Mouse (Mus musculus): ENCODE measurements around the gene Usp12. TPM values are rescaled to one million over a fixed set of nuclear protein-coding genes. Genes with fewer than 3 reads are reported as not detected.
A peak's percentile ranks its signal among the peaks of the same experiment; 100 is the strongest.

Usp12 gene
- 10 to 100 TPM; 17.4 to 20.5 TPM for total RNA-seq (2021)

GRCm38 (mm10) chr5:146794853-146795252 is at the start of gene Usp12:
Gene Usp12 (minus strand): TSS chr5:146795006.
- peak; percentile 99 for DNase-seq
- intact Hi-C loops (cut with DNase I), result loop anchor here (2.0 to 10.0 kb wide), 4 partner anchors 38 to 240 kb away; partner anchors contain the start of gene Rpl21

GRCm38 (mm10) chr5:146844301-146844941 is 49.6 kb upstream of the Usp12 start:
- intact Hi-C loops (cut with DNase I), result loop anchor here (2.0 to 5.0 kb wide), 2 partner anchors 60 to 137 kb away; no protein-coding TSS in a partner anchor

DNA sequence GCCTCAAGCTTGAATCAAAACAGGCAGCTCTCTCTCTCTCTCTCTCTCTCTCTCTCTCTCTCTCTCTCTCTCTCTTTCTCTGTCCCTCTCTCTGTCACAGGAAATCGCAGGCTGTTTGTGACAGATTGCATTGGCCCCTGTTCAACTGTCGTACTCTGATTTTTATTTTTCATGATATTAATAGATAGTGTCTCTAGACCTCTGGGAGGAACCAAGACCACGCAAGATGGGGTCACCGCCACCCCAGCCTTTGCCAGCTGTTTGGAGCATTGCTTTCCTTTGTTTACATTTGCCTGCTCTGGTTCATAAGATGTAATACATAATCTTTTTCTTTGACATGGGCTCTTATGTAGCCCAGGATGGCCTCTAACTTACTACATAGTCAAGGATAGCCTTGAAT is 47.2 kb upstream of the Usp12 start:
- intact Hi-C loops (cut with DNase I), result loop anchor here (5.0 kb wide), 1 partner anchor 135 kb away; no protein-coding TSS in a partner anchor

More at GRCm38 (mm10) chr5:146844301-146844941, 49.6 kb upstream of the Usp12 start:
- no peak for DNase-seq

DNA sequence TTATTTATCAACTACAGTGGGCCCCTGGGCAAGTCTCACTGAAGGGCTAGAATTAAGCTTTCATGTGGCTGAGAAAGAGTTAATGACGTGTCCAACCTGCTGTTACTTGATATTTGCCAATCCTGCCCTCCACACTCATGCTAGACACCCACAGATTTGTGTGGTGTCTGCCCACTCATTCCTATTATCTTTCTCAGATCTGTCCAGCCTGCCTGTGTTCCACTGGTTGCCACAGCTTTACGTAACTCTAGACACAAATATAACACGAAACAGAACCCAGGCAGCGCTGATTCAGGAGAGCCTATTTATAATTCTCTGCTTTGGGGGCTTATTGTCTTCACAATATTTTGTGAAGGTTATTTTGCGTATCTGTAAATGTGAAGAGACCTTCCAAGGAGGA is 46.5 kb upstream of the Usp12 start:
- DNase-seq, result no peak

More for the DNA sequence above, 47.2 kb upstream of the Usp12 start:
- no peak for DNase-seq

DNA sequence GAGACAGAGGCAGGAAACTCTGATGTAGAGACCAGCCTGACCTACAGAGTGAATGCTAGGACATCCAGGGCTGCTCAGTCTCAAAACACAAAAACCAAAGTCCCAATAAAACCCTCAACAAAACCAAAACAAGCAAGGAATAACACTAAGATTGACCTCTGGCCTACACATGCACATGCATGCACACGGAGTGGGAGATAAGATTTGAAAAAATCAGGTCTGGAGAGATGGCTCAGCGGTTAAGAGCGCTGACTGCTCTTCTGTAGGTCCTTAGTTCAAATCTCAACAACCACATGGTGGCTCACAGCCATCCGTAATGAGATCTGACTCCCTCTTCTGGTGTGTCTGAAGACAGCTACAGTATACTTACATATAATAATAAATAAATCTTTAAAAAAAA is 45.6 kb upstream of the Usp12 start:
- DNase-seq, result no peak
- intact Hi-C loops (cut with DNase I), result loop anchor here (5.0 kb wide), 1 partner anchor 133 kb away; no protein-coding TSS in a partner anchor

More for the DNA sequence above, 46.5 kb upstream of the Usp12 start:
- intact Hi-C loops (cut with DNase I), result loop anchor here (5.0 kb wide), 1 partner anchor 134 kb away; no protein-coding TSS in a partner anchor

GRCm38 (mm10) chr5:146839760-146840159 is 45.0 kb upstream of the Usp12 start:
- intact Hi-C loops (cut with DNase I), result loop anchor here (5.0 to 10.0 kb wide), 2 partner anchors 132 to 235 kb away; partner anchors contain the start of genes Lnx2 and Polr1d
- no peak for DNase-seq

DNA sequence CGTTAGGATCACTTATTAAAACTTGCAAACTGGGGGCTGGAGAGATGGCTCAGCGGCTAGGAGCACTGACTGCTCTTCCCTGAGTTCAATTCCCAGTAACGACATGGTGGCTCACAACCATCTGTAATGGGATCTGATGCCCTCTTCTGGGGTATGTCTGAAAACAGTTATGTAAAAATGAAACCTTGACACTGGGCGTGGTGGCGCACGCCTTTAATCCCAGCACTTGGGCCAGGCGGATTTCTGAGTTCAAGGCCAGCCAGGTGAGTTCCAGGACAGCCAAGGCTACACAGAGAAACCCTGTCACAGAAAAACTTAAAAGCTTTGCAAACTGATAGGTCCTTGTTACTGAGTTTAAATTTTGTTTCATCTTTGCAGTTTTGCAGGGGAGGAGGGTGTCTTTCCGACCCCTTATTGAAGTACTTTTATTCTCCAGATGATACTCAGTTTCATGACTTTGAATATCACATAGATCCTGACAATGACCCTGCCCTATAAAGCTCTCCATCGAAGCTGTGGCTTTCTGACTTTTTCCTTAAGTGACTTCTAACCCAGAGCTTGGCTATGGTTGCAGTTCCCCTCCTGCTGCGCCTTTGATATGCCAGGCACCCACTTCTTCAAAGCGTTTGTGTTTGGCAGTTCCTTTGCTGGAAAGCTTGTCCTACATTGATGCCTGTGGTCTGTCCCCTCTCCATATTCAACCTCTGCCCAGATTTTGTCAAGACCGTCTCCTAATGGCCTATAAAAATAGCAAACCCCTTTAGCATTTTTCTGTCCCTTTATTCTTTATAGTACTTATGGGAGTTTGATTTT is 44.2 kb upstream of the Usp12 start:
- DNase-seq, result no peak
- intact Hi-C loops (cut with DNase I), result loop anchor here (10.0 kb wide), 1 partner anchor 236 kb away; the partner anchor contains the start of genes Lnx2 and Polr1d

GRCm38 (mm10) chr5:146837967-146838720 is 43.3 kb upstream of the Usp12 start:
- DNase-seq, result no peak
- intact Hi-C loops (cut with DNase I), result loop anchor here (10.0 kb wide), 1 partner anchor 237 kb away; the partner anchor contains the start of genes Lnx2 and Polr1d

DNA sequence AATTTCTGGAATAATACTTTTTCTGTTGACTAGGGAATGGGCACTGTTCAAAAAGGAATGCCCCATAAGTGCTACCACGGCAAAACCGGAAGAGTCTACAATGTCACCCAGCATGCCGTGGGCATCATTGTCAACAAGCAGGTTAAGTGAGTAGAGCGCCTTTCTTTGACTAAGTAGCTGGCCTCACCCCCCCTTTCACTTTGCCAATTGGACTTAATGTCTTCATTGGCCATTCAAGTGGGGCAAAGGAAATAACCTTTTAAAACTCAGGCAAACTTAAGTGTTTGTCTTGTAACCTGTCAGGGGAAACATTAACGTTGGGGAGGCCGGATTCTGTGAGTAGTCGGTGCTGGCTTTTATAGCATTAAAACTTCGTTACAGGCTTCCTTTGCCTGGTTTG is 40.2 kb upstream of the Usp12 start:
- intact Hi-C loops (cut with DNase I), result loop anchor here (5.0 to 10.0 kb wide), 2 partner anchors 83 to 240 kb away; partner anchors contain the start of genes Lnx2 and Polr1d
- no peak for DNase-seq

DNA sequence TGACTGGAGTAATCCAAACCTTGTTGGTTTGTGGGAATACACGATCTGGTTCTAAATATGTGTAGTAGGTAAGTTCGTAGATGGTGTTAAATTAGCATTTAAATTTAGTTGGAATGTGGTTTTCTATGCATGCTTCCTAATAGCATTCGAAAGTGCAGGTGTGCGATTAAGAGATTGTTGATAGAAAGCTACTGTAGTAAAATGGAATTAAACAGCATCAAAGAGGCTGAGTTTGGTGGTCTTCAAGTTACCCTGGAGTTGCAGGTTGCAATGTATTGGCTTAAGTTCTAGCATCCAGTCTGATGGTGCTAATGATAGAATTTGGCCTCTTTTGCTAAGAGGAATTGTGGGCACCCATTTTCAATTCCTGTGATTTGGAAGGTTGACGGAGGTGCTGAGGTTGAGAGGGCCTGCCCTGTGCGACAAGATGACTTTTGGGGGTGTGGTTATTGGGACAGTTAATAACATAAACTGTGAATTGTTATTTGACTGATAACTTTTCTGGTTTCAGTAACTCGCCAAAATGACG is 38.9 kb upstream of the Usp12 start:
- intact Hi-C loops (cut with DNase I), result loop anchor here (2.0 to 10.0 kb wide), 3 partner anchors 39 to 241 kb away; partner anchors contain the start of genes Lnx2, Polr1d and Usp12
- no peak for DNase-seq

DNA sequence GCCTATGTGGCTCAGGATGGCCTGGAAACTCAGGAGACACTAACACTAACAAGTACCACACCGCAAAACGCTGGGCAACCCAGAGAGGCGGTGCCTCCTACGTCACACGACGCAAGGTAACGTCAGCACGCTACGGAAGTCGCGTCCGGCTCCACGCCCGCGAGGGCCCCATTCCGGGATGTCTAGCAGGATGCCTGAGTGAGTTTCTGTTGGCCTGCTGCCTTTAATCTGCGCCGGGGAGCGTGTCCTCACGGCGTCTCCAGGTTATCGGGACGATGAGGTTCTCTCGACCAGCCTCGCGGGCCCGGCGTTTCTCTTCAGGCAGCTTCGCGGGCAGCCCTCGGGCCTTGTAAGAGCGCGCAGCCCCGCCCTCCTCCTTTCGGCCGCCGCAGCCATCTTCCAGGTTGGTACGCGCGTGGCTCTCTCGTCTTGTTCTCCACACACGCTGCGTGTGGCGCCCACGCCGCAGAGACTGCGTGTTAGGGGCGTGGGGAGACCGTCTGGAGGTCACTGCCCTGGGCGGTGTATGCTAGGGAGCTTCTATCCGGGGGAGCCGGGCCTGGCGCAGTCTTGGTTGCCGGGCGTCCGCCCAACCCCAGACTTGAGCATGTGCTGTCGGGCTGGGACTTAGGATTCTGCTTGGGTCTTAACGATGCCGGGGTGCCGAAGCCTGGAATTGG is 38.1 kb upstream of the Usp12 start, which contains the start of gene Rpl21:
TSS of gene Rpl21 (plus strand) at position 122 of the 680 bp plus-strand sequence.
- peak; percentile 96 to 97 for DNase-seq
- intact Hi-C loops (cut with DNase I), result loop anchor here (2.0 to 10.0 kb wide), 3 partner anchors 38 to 242 kb away; partner anchors contain the start of genes Lnx2, Polr1d and Usp12

GRCm38 (mm10) chr5:146832435-146832768 is 37.6 kb upstream of the Usp12 start:
- intact Hi-C loops (cut with DNase I), result loop anchor here (2.0 to 10.0 kb wide), 3 partner anchors 38 to 242 kb away; partner anchors contain the start of genes Lnx2, Polr1d and Usp12
- DNase-seq, result no peak

GRCm38 (mm10) chr5:146829528-146829927 is 34.7 kb upstream of the Usp12 start:
- intact Hi-C loops (cut with DNase I), result no loop called here
- DNase-seq, result no peak

DNA sequence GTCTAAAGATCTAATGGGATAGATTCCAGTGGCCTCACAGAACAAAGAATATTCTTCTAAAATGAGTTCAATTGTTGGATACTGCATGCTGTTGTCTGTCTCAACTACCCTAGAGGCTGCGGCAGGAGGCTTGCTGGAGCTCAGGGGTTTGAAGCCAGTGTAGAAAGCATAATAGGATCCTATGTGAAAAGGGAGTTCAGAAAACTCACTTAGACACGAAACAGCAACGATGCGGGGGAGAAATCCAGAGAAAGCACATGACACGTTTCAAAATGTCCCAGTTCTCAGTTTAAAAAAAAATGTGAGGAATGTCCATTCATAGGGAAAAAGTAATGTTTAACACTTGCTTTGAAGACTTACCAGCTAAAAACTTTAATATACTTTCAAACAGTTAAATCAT is 28.2 kb upstream of the Usp12 start:
- intact Hi-C loops (cut with DNase I), result no loop called here
- no peak for DNase-seq

- DNase-seq, result no peak
- intact Hi-C loops (cut with DNase I), result no loop called here
These were observed 24.3 kb upstream of the Usp12 start for GRCm38 (mm10) chr5:146818906-146819623.

DNA sequence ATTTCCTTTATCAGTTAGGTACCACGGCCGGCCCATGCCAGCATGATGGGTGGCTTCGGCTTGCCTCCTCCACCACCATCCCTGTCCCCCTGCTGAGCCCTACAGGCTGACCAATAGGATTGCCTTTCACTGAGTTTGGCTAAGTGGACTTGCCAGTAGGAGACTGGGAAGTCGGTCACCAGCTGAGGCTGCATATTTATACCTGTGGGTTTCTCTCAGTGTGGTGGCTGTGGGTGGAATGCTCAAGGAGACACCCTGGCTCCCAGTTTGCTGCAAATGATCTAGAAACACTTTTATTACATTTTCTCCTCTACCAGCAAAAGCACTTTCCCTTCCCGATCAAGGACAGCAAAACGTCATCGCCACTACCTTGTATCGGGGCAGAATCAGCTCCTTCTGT is 22.8 kb upstream of the Usp12 start:
- no peak for DNase-seq
- intact Hi-C loops (cut with DNase I), result no loop called here

GRCm38 (mm10) chr5:146815394-146815793 is 20.6 kb upstream of the Usp12 start:
- intact Hi-C loops (cut with DNase I), result no loop called here
- no peak for DNase-seq

GRCm38 (mm10) chr5:146813421-146813820 is 18.6 kb upstream of the Usp12 start:
- DNase-seq, result no peak
- intact Hi-C loops (cut with DNase I), result no loop called here

DNA sequence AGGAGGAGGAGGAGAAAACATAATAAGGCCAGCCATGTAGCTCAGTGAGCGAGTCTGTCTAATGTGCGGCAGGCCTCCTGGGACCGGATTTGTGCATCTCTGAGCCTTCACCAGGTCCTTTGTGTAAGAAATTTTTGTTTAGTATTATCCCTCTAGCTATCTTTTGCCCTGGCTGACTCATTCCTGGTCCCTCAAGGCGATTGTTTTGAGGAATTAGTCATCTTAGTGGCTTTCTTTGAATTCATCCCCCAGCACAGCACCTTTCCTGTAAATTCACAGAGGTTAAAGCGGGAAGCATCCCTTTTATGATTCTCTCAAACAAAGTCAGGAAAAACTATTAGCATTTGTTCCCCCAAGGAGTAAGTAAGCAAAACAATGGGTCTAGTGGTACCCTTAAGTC is 18.1 kb upstream of the Usp12 start:
- intact Hi-C loops (cut with DNase I), result no loop called here
- no peak for DNase-seq
